17 mouse cellular contexts compared by ENCODE assay signal in the genomic region with DNA sequence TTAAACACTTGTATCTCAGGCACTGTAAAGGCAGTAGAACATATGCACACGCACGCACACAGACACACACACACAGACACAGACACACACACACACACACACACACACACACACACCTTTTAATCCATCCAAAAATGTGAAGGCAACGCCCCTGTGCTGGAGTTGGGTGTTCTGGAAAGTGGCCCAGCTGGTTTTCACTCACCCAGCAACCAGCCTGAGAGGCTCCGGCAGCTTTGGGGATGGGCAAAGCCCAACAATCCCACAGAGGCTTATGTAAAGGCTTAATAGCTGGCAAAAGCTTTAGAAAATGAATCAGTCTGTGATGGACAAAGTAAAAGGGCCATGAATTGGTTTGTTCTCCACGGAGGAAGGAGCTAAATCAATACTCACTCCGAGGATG. TPM values are rescaled to one million over a fixed set of nuclear protein-coding genes. Genes with fewer than 3 reads are reported as not detected.
A peak's percentile ranks its signal among the peaks of the same experiment; 100 is the strongest.
DNase-seq lines count a peak whose midpoint lies in the region; ATAC-seq lines count a peak whose summit lies in the region.
"Had no signal": no experiment of that assay in that cellular context is flagged by ENCODE, and none has a peak within 500 bp of the region (broad histone marks: within the 10 kb centered on the region; RNA-seq: fewer than 3 reads in every experiment).

No protein-coding gene starts in this region.

- ATAC-seq in midbrain, embryonic 12.5 days (ENCODE audit: low FRiP score, low read depth): no peak
- no peak for ATAC-seq in midbrain, embryonic 11.5 days (ENCODE audit: low FRiP score)
- peak; percentile 80 for ATAC-seq in embryonic facial prominence, embryonic 14.5 days (ENCODE audit: low read depth)
- no peak for ATAC-seq in intestine, embryonic 16.5 days
- ATAC-seq: forebrain, embryonic 13.5 days had no signal

- 0 out of 2 replicates have a peak, but pooled peaks cover 3% of the 10 kb centered on the region for H3K36me3 ChIP-seq in midbrain, embryonic 12.5 days
- no peaks in the 10 kb centered on the region for H3K36me3 ChIP-seq in midbrain, embryonic 11.5 days (ENCODE audit: control insufficient read depth, insufficient read depth, low read length)
- no peaks in the 10 kb centered on the region for H3K36me3 ChIP-seq in embryonic facial prominence, embryonic 14.5 days (ENCODE audit: control insufficient read depth, insufficient read depth, low read length)
- no peaks in the 10 kb centered on the region; the same call in 1 of the 2 replicates for H3K36me3 ChIP-seq in intestine, embryonic 16.5 days (ENCODE audit: control insufficient read depth, insufficient read depth, low read length)
- H3K36me3 ChIP-seq: liver, embryonic 15.5 days had no signal

- H3K4me1 ChIP-seq in midbrain, embryonic 12.5 days: peaks cover 12% of the 10 kb centered on the region
- H3K4me1 ChIP-seq in midbrain, embryonic 11.5 days (ENCODE audit: control insufficient read depth, insufficient read depth, low read length): peaks cover 3% of the 10 kb centered on the region; the same call in 1 of the 2 replicates
- peaks cover 16% of the 10 kb centered on the region for H3K4me1 ChIP-seq in embryonic facial prominence, embryonic 14.5 days (ENCODE audit: control insufficient read depth, insufficient read depth, low read length)
- H3K4me1 ChIP-seq in intestine, embryonic 16.5 days (ENCODE audit: control insufficient read depth, insufficient read depth, low read length): peaks cover 19% of the 10 kb centered on the region
- H3K4me1 ChIP-seq: liver, embryonic 15.5 days had no signal

- H3K9me3 ChIP-seq in midbrain, embryonic 12.5 days: no peaks in the 10 kb centered on the region
- H3K9me3 ChIP-seq in midbrain, embryonic 11.5 days (ENCODE audit: control insufficient read depth, low read length): no peaks in the 10 kb centered on the region
- no peaks in the 10 kb centered on the region for H3K9me3 ChIP-seq in embryonic facial prominence, embryonic 14.5 days (ENCODE audit: control insufficient read depth, low read length)
- no peaks in the 10 kb centered on the region for H3K9me3 ChIP-seq in intestine, embryonic 16.5 days (ENCODE audit: control insufficient read depth, low read length)
- H3K9me3 ChIP-seq: forebrain, embryonic 13.5 days; limb, embryonic 12.5 days; liver, embryonic 15.5 days had no signal

- no peak overlapping the region for H3K4me3 ChIP-seq in midbrain, embryonic 12.5 days
- H3K4me3 ChIP-seq in midbrain, embryonic 11.5 days (ENCODE audit: low read depth, low read length): no peak overlapping the region
- no peak overlapping the region for H3K4me3 ChIP-seq in embryonic facial prominence, embryonic 14.5 days (ENCODE audit: low read depth, low read length)
- no peak overlapping the region for H3K4me3 ChIP-seq in intestine, embryonic 16.5 days (ENCODE audit: low read length)
- H3K4me3 ChIP-seq: forebrain, embryonic 13.5 days; limb, embryonic 12.5 days; liver, embryonic 15.5 days had no signal

- WGBS in midbrain, embryonic 12.5 days: 82% methylated on average over 6 of the region's 6 CpGs
- 87% methylated on average over 6 of the region's 6 CpGs for WGBS in midbrain, embryonic 11.5 days
- 73% methylated on average over 6 of the region's 6 CpGs for WGBS in embryonic facial prominence, embryonic 14.5 days
- 80% methylated on average over 6 of the region's 6 CpGs for WGBS in intestine, embryonic 16.5 days

- H3K27me3 ChIP-seq in midbrain, embryonic 12.5 days: no peaks in the 10 kb centered on the region
- no peaks in the 10 kb centered on the region for H3K27me3 ChIP-seq in midbrain, embryonic 11.5 days (ENCODE audit: control insufficient read depth, insufficient read depth, low read length)
- H3K27me3 ChIP-seq in embryonic facial prominence, embryonic 14.5 days (replicated peaks; ENCODE audit: control insufficient read depth, insufficient read depth, low read length): no peaks in the 10 kb centered on the region
- no peaks in the 10 kb centered on the region for H3K27me3 ChIP-seq in intestine, embryonic 16.5 days (replicated peaks; ENCODE audit: control insufficient read depth, insufficient read depth, low read length)
- H3K27me3 ChIP-seq: forebrain, embryonic 13.5 days; limb, embryonic 12.5 days; liver, embryonic 15.5 days had no signal

- H3K4me2 ChIP-seq in midbrain, embryonic 12.5 days (replicated peaks): no peak overlapping the region
- no peak overlapping the region for H3K4me2 ChIP-seq in midbrain, embryonic 11.5 days
- no peak overlapping the region for H3K4me2 ChIP-seq in embryonic facial prominence, embryonic 14.5 days (ENCODE audit: low read depth, low read length)
- H3K4me2 ChIP-seq in intestine, embryonic 16.5 days (ENCODE audit: low read depth, low read length): no peak overlapping the region
- H3K4me2 ChIP-seq: forebrain, embryonic 13.5 days; heart, embryonic 11.5 days; limb, embryonic 12.5 days; liver, embryonic 15.5 days had no signal

- no peak overlapping the region for H3K9ac ChIP-seq in midbrain, embryonic 12.5 days (replicated peaks)
- H3K9ac ChIP-seq in midbrain, embryonic 11.5 days (ENCODE audit: low read length): no peak overlapping the region
- peak overlapping the region; percentile 25; the same call in 1 of the 2 replicates for H3K9ac ChIP-seq in embryonic facial prominence, embryonic 14.5 days (ENCODE audit: low read depth, low read length)
- H3K9ac ChIP-seq in intestine, embryonic 16.5 days (ENCODE audit: low read depth, low read length): no peak overlapping the region
- H3K9ac ChIP-seq: forebrain, embryonic 13.5 days; limb, embryonic 12.5 days; liver, embryonic 15.5 days had no signal

- H3K27ac ChIP-seq in midbrain, embryonic 12.5 days (replicated peaks): 0 out of 2 replicates have a peak overlapping the region, but pooled peaks have one; percentile 5
- no peak overlapping the region for H3K27ac ChIP-seq in midbrain, embryonic 11.5 days (ENCODE audit: low read depth, low read length)
- H3K27ac ChIP-seq in embryonic facial prominence, embryonic 14.5 days (replicated peaks; ENCODE audit: low read depth, low read length): peak overlapping the region; percentile 63; the same call in 1 of the 2 replicates
- no peak overlapping the region for H3K27ac ChIP-seq in intestine, embryonic 16.5 days (ENCODE audit: low read length)
- H3K27ac ChIP-seq: forebrain, embryonic 13.5 days; limb, embryonic 12.5 days; liver, embryonic 15.5 days; macrophage had no signal

- DNase-seq in layer of hippocampus, adult 11-12 months (ENCODE audit: low spot score): peak; percentile 40
- DNase-seq in layer of hippocampus, adult 9-10 months (ENCODE audit: low spot score): no peak
- DNase-seq in midbrain, embryonic 11.5 days (ENCODE audit: low spot score, missing footprints): no peak
- DNase-seq in brain, adult 2 months (ENCODE audit: low read depth, low spot score): peak; percentile 68
- peak; percentile 88 for DNase-seq in embryonic facial prominence, embryonic 14.5 days (ENCODE audit: low spot score)
- DNase-seq: adrenal gland, postnatal 25 days; cerebellum, adult 8-10 months; kidney, adult 2 months; kidney, postnatal 14 days; thymus, adult 18-20 months had no signal

RNA-seq across cellular contexts. Expression of a gene that starts 14.3 kb away (rescaled TPM):
- polyA plus RNA-seq in midbrain, embryonic 12.5 days (2016; fragmentation: Nextera tagmentation; extraction: Ambion mirVana): 30.3 and 32.4 TPM in 2 replicates
- polyA plus RNA-seq in midbrain, embryonic 11.5 days (2014; fragmentation: Nextera tagmentation; extraction: Ambion mirVana): 23.4 and 23.5 TPM in 2 replicates
- 14.5 and 18.7 TPM in 2 replicates for polyA plus RNA-seq in embryonic facial prominence, embryonic 14.5 days (2014; fragmentation: Nextera tagmentation; extraction: Ambion mirVana)
- 62.5 and 65.2 TPM in 2 replicates for polyA plus RNA-seq in intestine, embryonic 16.5 days (2015; fragmentation: Nextera tagmentation; extraction: Ambion mirVana)
- polyA plus RNA-seq: macrophage had no signal

Comparison
In these comparisons a context has a peak if more than half of its experiments do, and no peak if none do; other contexts are left out.
1. DNase-seq: peak in layer of hippocampus, adult 11-12 months (single experiment), brain, adult 2 months (single experiment) and embryonic facial prominence, embryonic 14.5 days (single experiment); none in layer of hippocampus, adult 9-10 months (single experiment) and midbrain, embryonic 11.5 days (single experiment).
2. H3K27ac ChIP-seq: peak in midbrain, embryonic 12.5 days (single experiment) and embryonic facial prominence, embryonic 14.5 days (single experiment); none in midbrain, embryonic 11.5 days (single experiment) and intestine, embryonic 16.5 days (single experiment).